Mouse (Mus musculus) kidney, postnatal 36 days (tissue): ENCODE data around the gene Atp2b2.

Experiments
- DNase-seq, 2 experiments: peaks; one replicate each; pipeline ENCODE4 v3.0.0; 2021 to 2022; ENCODE audit warnings: mixed read lengths in 2 of 2

Gene Atp2b2

DNA sequence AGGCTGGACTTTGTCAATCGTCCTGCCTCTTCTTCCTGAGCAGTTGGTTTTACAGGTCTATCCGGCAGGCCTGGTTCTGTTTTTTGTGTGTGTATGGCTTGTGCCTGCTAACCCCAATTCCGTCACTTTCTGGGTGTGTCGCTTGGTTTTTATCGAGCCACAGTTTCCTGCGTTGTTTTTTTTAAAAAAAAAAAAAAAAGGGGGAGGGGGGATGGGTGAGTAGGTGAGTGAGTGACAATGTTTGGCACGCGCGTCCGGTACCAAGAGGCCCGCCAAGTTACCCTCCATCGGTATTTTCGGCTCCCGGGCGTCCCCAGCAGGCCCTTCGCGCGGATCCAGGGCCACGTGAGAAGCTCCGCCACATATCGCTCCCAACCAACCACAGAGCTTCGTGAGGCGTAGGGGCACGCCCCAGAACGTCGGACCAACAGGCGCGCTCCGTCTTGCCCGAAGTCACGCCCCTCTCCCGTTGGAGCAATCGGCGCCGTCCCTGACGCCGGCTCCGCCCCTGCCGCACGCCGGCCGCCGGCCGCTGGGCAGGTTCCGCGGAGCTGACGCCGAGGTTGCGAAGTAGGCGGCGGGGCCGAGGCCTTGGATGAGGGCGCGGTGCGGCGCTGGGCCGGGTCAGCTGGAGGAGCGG lies 345.7 kb downstream of the Atp2b2 start, which contains the start of gene Tatdn2:
Tatdn2 (plus strand) TSS at position 469 of the 640 bp plus-strand sequence.
- peak; percentile 97 to 99 for DNase-seq

DNA sequence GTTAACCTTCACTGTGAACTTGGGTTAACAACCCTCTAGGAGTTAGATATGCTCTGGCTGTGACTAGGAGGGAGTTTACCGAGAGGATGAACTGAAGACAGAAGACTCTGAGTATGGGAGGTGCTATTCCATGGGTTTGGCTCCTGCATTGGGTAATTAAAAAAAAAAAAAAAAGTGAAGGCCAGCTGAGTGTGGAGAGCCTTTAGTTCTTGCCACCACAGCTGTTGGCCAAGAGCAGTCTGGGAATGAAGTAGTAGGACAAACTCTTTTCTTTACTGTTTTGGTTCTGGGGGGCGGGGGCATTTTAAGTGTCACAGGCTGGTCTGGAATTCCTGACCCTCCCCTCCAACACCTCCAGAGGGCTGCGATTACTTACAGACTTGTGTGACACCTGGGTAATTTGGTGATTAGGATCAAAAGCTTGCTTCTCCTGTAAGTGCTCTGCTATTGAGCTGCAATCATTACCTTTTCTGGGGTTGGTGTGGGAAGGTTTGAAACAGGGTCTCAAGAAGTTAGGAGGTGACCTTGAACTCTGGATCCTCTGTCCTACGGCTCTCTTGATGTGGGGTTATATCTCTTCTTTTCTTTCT lies 346.6 kb downstream of the Atp2b2 start:
- no peak for DNase-seq

- DNase-seq: no peak
Measured at GRCm38 (mm10) chr6:113695203-113695602, 347.2 kb downstream of the Atp2b2 start.
